Mouse (Mus musculus) CD8-positive naive resting alpha-beta T cell, adult 2 months (primary cell): ENCODE results near the gene Gm45062.
"Not testable (repeated sequence)": the region's sequence is repeated elsewhere in the genome, so short reads cannot be mapped to it uniquely, and the experiment has no call there.

Source experiments
- DNase-seq, 2 experiments: peaks; one replicate each; pipeline ENCODE4 v3.0.0; 2022; ENCODE audit warnings: low read depth in 2 of 2, low spot score in 2 of 2

Gm45062 gene

GRCm38 (mm10) chr6:8312554-8312953 is 53.3 kb downstream of the Gm45062 start:
- DNase-seq, result no peak

DNA sequence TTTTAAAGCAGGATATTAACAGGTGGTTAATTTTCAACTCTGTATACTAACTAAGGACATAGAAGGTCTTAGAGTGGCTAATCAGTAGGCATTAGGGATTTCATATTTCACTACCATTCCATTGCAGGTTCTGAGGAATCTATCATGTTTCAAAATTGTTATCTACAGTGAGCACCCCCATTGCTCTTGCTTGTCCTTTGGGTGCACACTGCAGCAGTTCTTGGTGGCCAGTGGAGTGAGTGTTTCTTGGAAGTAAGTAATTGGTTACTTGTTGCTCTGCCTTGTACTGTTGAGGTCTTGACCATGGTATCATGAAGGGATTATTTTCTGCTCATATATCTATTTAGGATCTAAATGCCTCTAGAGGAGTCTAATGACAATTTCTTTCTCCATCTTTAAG is 57.0 kb downstream of the Gm45062 start:
- no peak for DNase-seq

GRCm38 (mm10) chr6:8319591-8319990 is 60.3 kb downstream of the Gm45062 start:
- DNase-seq, result no peak

- DNase-seq, result not testable (repeated sequence)
Observed at GRCm38 (mm10) chr6:8331496-8331895, 72.2 kb downstream of the Gm45062 start.

GRCm38 (mm10) chr6:8333380-8333779 is 74.1 kb downstream of the Gm45062 start:
- no peak for DNase-seq

DNA sequence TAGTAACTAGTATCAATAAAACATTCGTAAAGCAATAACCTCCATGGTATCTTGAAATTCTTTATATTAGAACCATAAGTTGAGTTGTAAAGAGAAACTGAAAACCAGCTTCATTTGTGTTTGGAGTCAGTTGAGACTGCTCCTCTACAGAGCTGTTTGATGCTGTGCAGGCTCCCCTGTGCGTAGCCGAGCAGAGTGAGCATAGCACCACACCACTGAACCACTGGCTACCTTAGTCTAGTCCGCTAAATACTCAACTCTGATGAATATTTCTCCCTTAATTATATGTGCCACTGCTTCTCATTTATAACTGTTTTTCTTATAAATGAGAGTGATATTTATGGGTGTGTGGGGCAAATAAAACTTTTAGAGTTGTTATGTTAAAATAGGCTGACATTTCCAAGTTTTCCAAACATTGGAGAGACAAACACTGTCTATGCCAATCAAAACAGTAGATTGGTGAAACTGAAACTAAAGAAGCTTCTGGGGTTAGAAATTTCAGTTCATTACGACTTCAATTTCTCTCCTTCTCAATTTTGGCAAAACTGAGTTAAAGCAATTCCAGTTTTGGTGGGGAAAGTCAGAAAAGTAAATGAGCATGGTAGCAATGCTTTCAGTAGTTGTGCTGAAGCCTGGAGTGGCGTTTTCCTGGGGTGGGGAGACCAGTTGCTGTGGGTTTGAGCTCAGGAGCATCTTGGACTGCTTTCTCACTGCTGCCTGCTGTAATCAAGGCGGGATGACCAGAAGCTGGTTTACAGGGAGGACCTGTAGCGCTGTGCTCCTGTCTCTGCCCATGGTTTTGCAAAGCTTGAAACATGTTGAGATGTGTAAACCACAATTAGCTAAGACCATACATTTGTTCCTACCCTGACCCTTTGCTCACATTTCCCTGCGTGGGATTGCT is 77.5 kb downstream of the Gm45062 start:
- DNase-seq, result no peak

DNA sequence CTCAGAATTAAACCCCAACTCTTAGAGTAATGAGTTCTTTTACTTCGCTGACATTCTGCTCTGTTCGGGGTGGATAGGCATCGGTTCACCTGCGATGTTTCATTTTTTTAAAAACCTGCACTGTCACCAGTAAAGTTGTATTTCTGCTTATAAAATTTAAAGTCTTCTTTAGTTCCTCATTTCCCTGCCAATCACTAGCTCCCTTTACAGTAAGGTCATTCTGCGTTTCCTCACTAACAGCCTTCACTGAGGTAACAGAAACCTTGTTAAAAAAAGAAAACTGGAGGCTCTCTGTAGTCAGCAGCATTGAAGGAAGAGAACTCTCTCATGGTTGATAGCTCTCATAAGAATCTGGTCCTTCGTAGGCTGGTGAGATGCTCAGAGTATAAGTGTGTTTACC is 80.2 kb downstream of the Gm45062 start:
- no peak for DNase-seq

DNA sequence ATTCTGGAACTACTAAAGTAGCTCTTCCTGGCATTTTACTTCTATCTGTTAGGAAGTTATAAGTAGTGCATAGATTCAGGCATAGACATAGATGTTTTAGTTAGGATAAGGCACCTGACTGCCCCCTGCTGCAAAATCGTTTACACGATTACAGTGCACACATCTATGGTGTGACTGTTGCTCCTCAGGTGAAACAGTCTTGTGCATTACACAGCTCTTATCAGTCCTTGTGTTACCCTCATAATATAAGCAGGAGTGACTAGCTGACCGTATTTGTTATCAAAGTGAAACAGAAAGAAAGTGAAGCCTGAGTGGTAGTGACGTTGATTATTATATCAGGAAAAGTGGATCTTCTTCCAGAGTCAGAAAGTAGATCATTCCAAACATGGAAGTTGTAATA is 84.0 kb downstream of the Gm45062 start:
- no peak for DNase-seq

DNA sequence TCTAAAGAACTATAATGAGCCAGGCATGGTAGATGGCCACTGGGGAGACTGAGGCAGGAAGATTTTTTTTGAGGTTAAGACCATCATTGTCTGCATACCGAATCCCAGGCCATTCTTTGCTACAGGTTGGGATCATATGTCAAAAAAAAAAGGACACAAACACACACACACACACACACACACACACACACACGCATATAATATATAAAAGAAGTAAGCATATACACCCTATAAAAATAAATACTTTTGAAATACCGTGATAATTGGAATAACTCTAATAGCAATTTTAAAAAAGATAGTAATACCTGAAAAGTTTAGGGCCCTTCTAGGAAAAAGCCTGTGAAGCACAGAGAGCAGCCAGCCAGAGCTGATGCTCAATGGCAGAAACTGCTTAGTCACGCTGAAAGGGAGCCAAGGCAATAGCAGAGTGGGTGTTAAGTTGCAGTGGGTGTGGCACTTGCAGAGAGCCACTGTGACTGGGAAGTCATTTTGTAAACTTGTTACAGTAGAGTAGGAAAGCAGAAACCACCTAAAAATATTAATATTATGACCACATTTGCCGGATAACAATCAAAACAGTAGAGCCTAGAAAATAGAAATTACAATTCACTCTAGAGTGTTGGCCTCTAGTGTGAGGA is 86.1 kb downstream of the Gm45062 start:
- DNase-seq, result no peak

DNA sequence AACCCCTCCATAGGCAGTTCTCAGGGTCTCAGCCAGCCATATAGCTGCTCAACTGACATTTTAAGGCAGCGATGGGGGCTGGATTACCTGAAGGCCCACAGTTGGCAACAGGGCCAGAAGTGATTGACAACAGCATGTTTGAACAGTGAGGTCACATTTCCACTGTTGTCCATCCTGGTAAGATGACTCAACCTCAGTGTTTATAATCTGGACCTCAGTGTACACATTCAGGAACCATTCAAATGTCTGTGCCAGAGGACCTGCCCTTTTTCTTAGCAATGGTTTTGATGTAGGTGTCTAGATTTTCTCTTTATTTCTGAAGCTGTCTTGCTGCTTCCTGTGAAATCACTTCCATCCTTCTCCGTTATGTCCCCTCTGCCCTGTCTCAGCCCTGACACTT is 87.9 kb downstream of the Gm45062 start:
- no peak for DNase-seq

- no peak for DNase-seq
Observed at GRCm38 (mm10) chr6:8348344-8348743, 89.1 kb downstream of the Gm45062 start.

DNA sequence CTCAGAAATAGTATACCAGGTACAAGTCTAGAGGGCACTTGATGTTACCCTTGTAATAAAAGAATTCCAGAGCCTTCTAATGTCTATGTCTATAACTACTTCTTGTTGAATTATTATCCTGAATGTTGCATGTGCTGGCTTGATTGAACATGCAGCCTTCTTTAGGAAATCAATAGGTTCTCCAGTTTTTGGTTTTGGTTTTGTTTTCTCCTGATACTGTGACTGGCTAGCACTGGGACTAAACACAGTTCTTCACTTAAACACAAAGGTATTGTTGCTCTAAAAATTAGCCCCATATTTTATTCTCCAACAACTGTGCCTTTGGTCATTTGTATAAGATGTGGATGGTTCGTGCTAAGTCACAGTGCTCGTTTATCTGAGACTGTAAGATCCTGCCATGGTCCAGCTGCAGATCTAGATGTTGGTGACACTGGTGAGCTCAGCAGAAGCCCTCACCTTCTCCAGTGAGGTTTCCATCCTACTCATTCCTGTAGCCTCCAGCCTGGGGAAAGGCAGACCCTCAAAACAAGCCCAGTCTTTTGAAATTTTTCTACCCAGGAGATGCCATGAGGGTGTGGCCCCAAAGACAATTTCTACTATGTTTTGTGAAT is 89.9 kb downstream of the Gm45062 start:
- no peak for DNase-seq

- no peak for DNase-seq
Observed at GRCm38 (mm10) chr6:8351507-8351906, 92.3 kb downstream of the Gm45062 start.

- DNase-seq, result no peak
Observed at GRCm38 (mm10) chr6:8352533-8353168, 93.4 kb downstream of the Gm45062 start.

- DNase-seq, result no peak
Observed at GRCm38 (mm10) chr6:8353461-8353860, 94.2 kb downstream of the Gm45062 start.

DNA sequence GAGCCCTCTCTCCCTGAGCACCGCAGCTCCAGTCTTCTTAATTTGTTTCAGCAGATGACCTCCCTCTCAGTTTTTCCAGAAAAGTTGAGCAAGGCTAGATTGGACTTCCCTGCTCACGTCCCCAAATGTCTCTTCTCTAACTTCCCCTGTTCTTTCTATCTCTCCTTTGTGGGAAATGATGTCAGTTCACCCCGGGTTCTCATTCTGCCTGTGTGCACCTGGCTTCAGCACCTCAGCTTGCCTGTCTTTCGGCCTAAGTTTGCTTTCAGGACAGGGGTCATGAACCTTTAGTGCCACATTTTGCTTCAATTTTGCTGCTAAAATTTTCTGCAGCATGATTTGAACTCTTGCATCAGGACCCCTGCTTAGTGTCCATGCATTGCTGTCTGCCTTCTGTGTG is 95.6 kb downstream of the Gm45062 start:
- DNase-seq, result no peak

GRCm38 (mm10) chr6:8358232-8358631 is 99.0 kb downstream of the Gm45062 start:
- DNase-seq, result no peak

DNA sequence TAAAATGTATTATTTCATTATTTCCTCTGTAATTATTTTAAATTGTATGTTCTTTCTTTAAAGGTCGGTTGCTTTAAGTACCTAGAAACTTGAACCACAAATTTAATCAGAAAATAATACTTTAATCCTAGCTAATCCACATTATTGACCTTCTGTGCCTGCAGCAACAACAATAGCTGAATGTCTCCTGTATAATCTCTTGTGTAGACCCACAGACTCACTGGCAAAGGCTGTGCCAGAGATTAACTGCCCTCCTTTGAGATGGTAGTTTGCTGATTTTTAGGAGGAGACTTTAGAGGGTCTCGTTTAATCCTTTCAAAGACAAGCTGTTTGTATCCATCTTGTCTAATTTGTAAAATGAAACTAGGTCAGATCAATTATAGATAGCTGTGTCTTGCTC is 99.5 kb downstream of the Gm45062 start:
- DNase-seq, result no peak

- no peak for DNase-seq
Observed at GRCm38 (mm10) chr6:8360805-8361204, 101.6 kb downstream of the Gm45062 start.

GRCm38 (mm10) chr6:8364033-8364756 is 104.9 kb downstream of the Gm45062 start:
- no peak for DNase-seq

GRCm38 (mm10) chr6:8364757-8365150 is 105.5 kb downstream of the Gm45062 start:
- DNase-seq, result no peak
